Mouse (Mus musculus) c-Kit-positive CD71-positive TER-119-positive erythroid progenitor cells, embryonic 14.5 days (primary cell): ENCODE measurements around the gene 1700086D15Rik.

Experiments used
- DNase-seq: peaks from one replicate; pipeline ENCODE4 v3.0.0-alpha.2; 2013; ENCODE audit warnings: low spot score

Gene 1700086D15Rik

DNA sequence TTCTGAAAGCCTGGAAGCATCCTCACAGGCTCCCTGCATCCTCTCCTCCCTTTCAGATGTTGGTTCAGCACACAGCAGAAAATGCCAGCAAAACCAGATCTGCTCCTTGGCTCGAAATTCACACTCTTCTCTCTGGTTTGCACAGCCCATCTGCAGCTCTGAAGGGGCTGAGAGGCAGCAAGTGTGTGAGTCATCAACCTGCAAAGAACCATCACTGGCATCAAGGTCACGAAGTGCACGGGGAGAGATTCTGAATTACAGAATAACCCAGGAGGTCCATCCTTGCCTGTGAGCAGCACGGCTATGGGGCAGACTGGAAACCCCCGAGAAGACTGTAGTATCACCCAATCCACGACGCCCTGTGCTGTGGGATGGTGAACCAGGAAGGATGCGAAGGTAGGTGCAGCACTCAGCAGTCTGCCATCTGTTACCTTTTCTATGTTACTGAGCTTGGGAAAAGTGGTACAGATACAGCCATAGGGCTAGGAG, 24.4 kb downstream of the 1700086D15Rik start:
- no peak for DNase-seq

DNA sequence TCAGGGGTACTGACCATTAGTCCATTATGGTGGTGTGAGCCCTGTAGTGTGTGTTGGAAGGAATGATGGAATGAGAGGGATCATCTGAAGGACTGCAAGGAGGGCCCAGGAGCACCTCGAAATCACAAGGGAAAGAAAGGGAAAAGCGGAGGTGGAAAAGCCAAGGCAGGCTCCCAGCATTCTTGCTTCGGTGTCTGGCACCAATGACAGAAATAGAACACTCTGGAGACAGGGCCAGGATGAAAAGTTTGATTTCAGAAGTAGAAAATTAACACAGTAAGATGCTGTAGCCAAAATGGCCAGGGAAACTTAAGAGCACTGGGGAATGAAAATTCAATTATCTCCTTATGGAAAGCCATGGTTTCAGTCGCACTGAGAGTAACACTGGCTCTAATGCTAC, 26.0 kb downstream of the 1700086D15Rik start:
- no peak for DNase-seq

DNA sequence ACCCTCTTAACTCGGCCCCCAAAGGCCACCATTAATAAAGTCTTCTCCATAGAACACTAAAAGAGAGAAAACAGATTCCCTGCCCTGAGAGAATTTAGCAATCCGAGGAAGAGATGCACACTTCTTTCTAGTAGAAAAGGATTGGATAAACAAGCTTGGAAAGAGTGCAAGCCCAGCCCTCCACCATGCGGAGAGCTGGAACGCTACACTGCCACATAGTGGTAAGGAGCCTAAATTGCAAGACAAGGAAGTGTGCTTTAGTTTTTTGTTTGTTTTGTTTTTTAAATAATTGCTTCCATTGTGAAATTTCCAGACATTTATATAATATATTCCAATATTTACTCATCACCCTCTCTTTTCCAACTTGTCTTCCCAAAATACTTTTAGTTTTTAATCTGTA, 30.6 kb downstream of the 1700086D15Rik start:
- DNase-seq, result no peak

GRCm38 (mm10) chr11:65128666-65129065, 31.0 kb downstream of the 1700086D15Rik start:
- no peak for DNase-seq

GRCm38 (mm10) chr11:65126566-65126965, 33.1 kb downstream of the 1700086D15Rik start:
- no peak for DNase-seq

DNA sequence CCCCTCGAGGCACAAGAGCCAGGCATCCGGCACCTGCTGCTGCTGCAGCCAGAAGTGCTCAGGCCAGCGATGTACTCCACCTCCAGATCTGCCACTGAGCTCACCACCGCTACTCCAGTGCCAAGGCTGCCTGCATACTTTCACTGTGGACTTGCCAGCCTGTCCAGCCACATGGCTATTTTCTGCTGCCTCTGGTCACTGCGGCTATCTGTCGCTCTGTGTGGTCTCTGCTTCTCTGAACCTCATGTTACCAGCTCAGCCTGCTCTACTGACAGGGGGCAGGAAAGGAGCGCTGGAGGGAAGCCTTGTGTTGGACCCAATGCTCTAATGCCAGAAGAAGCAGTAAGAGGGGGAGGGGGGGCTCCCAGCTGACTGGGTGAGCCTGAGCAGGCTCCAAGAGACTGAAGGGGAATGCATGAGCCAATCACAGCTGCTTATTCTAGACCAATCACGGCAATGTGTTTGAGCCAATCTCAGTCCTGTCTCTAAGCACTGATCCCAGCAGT, 34.7 kb downstream of the 1700086D15Rik start:
- no peak for DNase-seq

- no peak for DNase-seq
These were observed 39.4 kb downstream of the 1700086D15Rik start for GRCm38 (mm10) chr11:65120276-65120675.

- DNase-seq, result no peak
These were observed 43.9 kb downstream of the 1700086D15Rik start for GRCm38 (mm10) chr11:65115811-65116210.

DNA sequence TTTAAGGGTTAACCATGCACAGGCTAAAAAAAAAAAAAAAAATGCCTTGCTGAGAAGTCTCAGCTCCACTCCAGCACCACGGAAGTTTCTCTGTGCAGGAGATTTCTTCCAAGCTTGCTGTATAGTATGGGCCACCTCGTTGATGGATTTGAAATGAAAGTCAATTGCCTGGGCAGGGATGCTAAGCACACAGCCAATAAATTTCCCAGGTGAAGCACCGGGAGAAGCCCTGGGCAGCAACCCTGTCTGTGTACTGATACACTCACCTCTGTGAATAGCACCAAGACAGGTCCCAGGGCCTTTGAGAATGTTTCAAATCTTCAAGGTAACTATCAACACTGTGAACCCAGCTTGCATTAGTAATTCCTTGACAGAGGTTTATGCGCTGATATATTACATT, 47.6 kb downstream of the 1700086D15Rik start:
- DNase-seq, result no peak

DNA sequence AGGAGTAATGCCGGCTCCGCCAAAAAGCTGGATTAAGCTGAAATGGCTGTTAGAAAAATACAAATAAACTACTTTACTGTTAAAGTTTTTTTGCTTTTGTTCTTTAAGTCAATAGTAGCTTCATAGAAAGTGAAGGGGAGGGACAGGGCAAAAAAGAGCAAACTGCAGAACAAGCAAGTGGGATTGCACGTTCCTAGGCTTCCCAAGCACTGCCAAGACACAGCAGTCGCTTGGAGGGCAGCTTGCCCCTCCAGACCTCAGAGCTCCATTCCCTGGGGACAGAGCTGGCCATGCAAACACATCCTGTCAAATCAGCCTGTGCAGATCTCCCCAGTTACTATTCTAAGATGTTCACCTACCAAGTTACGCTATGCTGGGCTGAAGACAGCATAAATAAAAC, 48.0 kb downstream of the 1700086D15Rik start:
- DNase-seq, result no peak

DNA sequence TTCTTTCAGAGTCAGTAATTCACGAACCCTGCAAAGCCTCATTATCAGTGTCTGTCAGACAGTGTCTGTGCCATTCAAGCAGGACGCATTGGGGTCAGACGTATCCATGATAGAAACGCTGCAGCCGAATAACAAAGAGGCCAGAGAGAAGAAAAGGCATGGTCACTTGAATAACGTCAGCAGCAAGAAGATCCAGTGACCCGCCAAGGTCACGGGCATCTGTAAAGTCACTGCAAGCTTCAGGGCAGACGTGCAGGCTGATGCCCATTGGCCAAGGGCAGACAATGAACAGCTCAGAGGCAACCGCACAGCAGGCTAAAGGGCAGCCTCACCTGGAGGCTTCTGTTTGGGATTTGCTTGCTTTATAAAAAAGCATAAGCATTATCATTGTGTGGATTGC, 49.6 kb downstream of the 1700086D15Rik start:
- no peak for DNase-seq

DNA sequence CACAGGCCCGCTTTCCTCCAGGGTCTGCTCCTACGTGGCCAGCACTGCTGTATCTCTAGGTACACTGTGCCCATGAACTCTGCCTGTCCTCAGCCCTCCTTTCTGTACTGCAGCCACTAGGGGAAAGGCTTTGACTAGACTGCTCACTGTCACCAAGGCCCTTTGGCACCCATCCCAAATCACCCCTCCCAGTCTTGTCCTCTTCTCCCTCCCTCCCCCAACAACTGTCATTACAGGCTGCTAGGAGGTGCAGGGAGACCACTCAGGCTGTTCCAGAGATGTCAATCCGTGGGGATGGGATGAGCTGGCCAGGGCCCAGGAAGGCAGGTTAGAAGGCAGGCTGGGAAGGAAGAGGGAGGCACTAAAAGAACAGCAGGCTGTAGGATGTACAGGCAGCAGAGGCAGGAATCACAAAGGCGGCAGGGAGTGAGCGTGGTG, 51.9 kb downstream of the 1700086D15Rik start:
- DNase-seq, result no peak

DNA sequence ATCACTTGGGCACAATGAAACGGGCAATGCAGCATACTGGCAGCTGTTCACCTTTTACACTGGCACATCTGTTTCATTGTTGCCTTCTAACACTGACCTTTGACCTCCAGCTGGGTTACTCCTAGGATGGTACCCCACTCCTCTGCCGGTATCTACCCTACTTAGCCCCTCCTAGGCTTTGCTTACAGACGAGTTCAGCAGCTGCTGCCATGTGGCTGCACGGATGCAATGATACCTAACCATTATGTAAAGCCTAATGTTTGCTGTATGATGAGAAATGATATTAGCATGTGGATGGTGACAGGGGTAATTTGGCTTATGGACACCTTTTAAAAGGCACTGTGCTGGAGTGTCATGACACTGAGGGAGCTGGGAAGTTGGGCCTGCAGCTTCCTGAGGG, 52.5 kb downstream of the 1700086D15Rik start:
- no peak for DNase-seq

DNA sequence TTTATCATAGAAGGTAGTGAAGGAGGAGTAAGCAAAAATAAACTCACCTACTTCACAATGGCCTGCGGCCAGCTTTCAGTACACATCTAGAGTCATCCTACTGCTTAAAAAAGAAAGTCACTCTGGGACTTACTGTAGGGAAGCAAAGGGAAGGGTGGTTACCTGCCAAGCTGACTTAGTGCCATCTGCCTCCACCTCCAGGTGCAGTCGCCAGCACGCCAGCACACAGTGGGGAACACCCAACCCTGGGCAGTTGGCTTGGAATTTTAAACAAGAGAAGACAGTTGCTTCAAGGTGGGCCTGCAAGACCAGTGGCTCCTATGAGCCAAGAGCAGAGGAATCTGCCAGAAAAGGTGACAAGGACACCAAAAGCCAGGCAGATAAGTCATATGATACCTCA, 55.6 kb downstream of the 1700086D15Rik start:
- no peak for DNase-seq
